Mouse (Mus musculus): ENCODE data around the gene Tsga10ip. TPM values are rescaled to one million over a fixed set of nuclear protein-coding genes. Genes with fewer than 3 reads are reported as not detected.

Gene Tsga10ip
- 0.31 TPM in 1 of 2 replicates, not detected in the other for polyA plus RNA-seq (2014; fragmentation: Nextera tagmentation; extraction: Ambion mirVana)

DNA sequence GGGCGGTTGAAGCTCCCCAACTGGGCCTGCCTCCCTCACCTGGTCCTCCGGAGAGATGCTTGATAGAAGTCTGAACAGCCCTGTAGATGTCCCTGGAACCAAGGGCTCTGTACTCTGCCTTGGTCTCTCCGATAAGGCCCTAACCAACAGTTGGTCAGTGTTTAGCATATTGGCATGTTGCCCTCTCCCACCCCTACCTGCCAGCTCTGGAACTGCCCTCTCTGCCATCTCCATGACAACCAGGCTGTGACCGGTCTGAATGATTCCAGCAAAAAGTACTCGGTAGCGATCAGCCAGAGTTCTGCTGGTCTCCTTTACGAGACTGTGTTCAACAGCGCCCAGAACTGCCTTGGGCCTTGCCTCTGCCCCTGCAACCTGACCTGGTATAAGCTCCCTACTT is at the start of gene Tsga10ip:
Tsga10ip (minus strand) TSS at position 234 of the 400 bp plus-strand sequence.
- no peak within 1 kb of the TSS for H3K4me2 ChIP-seq (ENCODE audit: low read depth)
- H3K27me3 ChIP-seq (ENCODE audit: control insufficient read depth, insufficient read depth, low read length), result no peaks in the 10 kb centered on the region
- no peaks in the 10 kb centered on the region for H3K36me3 ChIP-seq (ENCODE audit: control insufficient read depth, insufficient read depth, low read length)
- no peak within 1 kb of the TSS for H3K9ac ChIP-seq (ENCODE audit: low read length)
- H3K27ac ChIP-seq (ENCODE audit: low read depth, low read length), result no peak within 1 kb of the TSS
- WGBS, result 79% methylated on average over 8 of the region's 8 CpGs
- ATAC-seq (ENCODE audit: insufficient read depth, low FRiP score, low TSS enrichment) (no peak), DNase-seq (ENCODE audit: low spot score) (no peak)
- no peaks in the 10 kb centered on the region; the same call in 1 of the 2 replicates for H3K4me1 ChIP-seq (ENCODE audit: control insufficient read depth, insufficient read depth, low read length)
- H3K9me3 ChIP-seq (ENCODE audit: control insufficient read depth, low read length), result no peaks in the 10 kb centered on the region
- H3K4me3 ChIP-seq (ENCODE audit: low read depth, low read length), result no peak within 1 kb of the TSS

GRCm38 (mm10) chr19:5451766-5452165 is 49.4 kb upstream of the Tsga10ip start:
- no peak overlapping the region for H3K27ac ChIP-seq (ENCODE audit: low read depth, low read length)
- H3K9ac ChIP-seq (ENCODE audit: low read length), result no peak overlapping the region
- DNase-seq (ENCODE audit: low spot score) (no peak), ATAC-seq (ENCODE audit: insufficient read depth, low FRiP score, low TSS enrichment) (no peak)
- H3K4me1 ChIP-seq (ENCODE audit: control insufficient read depth, insufficient read depth, low read length), result peaks cover 19% of the 10 kb centered on the region
- no peak overlapping the region for H3K4me2 ChIP-seq (ENCODE audit: low read depth)
- 73% methylated on average over 6 of the region's 6 CpGs for WGBS
- H3K27me3 ChIP-seq (ENCODE audit: control insufficient read depth, insufficient read depth, low read length), result peaks cover 29% of the 10 kb centered on the region
- no peak overlapping the region for H3K4me3 ChIP-seq (ENCODE audit: low read depth, low read length)
- no peaks in the 10 kb centered on the region for H3K36me3 ChIP-seq (ENCODE audit: control insufficient read depth, insufficient read depth, low read length)
- no peaks in the 10 kb centered on the region for H3K9me3 ChIP-seq (ENCODE audit: control insufficient read depth, low read length)

GRCm38 (mm10) chr19:5449673-5450072 is 47.3 kb upstream of the Tsga10ip start:
- H3K27me3 ChIP-seq (ENCODE audit: control insufficient read depth, insufficient read depth, low read length), result peaks cover 34% of the 10 kb centered on the region
- no peaks in the 10 kb centered on the region for H3K9me3 ChIP-seq (ENCODE audit: control insufficient read depth, low read length)
- WGBS, result 89% methylated on average over 3 of the region's 3 CpGs
- no peak overlapping the region for H3K9ac ChIP-seq (ENCODE audit: low read length)
- ATAC-seq (ENCODE audit: insufficient read depth, low FRiP score, low TSS enrichment) (no peak), DNase-seq (ENCODE audit: low spot score) (no peak)
- no peak overlapping the region for H3K27ac ChIP-seq (ENCODE audit: low read depth, low read length)
- peaks cover 8% of the 10 kb centered on the region for H3K4me1 ChIP-seq (ENCODE audit: control insufficient read depth, insufficient read depth, low read length)
- H3K36me3 ChIP-seq (ENCODE audit: control insufficient read depth, insufficient read depth, low read length), result no peaks in the 10 kb centered on the region
- H3K4me2 ChIP-seq (ENCODE audit: low read depth), result no peak overlapping the region
- no peak overlapping the region for H3K4me3 ChIP-seq (ENCODE audit: low read depth, low read length)

DNA sequence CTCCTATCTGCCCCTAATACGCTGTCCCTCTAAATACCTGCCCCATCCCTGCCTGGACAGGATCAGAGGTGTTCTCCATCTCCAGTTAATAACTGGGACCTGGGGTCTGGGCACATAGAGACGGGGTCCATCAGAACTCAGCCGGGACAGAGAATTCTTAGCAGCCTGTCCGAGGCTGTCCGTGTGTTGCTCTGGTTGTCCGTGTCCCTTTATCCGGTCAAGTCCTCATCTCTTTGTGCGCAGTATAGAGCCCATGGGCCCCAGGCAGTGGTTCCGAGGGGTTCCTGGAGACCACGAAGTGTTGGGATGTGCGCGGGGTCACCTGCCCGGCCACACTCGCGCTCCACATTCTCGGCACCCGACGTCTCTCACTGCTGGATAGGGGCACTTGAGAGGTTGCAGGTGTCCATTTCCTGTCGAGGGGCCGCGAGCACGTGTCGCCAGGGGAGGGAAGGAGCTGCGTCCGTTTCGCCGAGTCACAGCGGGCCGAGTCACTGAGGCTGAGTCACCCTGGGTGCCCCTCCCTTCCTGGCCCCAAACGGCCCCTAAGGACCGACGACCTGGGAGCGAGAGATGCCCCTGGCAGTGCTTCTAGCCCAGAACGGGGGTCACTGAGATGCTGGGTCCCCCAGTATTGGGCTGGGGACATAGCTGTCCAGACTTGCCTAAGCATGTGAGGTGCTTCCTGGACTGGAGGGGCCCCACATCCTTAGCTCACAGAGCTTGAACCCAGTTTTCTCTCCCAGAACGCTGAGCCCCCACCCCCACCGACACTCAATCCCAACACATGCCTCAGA is 46.2 kb upstream of the Tsga10ip start:
- no peak overlapping the region for H3K27ac ChIP-seq (ENCODE audit: low read depth, low read length)
- H3K36me3 ChIP-seq (ENCODE audit: control insufficient read depth, insufficient read depth, low read length), result no peaks in the 10 kb centered on the region
- H3K9me3 ChIP-seq (ENCODE audit: control insufficient read depth, low read length), result no peaks in the 10 kb centered on the region
- peak overlapping the region; percentile 90 for H3K4me2 ChIP-seq (ENCODE audit: low read depth)
- 6% methylated on average over 36 of the region's 36 CpGs for WGBS
- DNase-seq (ENCODE audit: low spot score), result peak; percentile 18
- ATAC-seq (ENCODE audit: insufficient read depth, low FRiP score, low TSS enrichment), result no peak
- peaks cover 34% of the 10 kb centered on the region for H3K27me3 ChIP-seq (ENCODE audit: control insufficient read depth, insufficient read depth, low read length)
- H3K4me3 ChIP-seq (ENCODE audit: low read depth, low read length), result peak overlapping the region; percentile 47
- H3K4me1 ChIP-seq (ENCODE audit: control insufficient read depth, insufficient read depth, low read length), result peaks cover 8% of the 10 kb centered on the region
- H3K9ac ChIP-seq (ENCODE audit: low read length), result no peak overlapping the region

DNA sequence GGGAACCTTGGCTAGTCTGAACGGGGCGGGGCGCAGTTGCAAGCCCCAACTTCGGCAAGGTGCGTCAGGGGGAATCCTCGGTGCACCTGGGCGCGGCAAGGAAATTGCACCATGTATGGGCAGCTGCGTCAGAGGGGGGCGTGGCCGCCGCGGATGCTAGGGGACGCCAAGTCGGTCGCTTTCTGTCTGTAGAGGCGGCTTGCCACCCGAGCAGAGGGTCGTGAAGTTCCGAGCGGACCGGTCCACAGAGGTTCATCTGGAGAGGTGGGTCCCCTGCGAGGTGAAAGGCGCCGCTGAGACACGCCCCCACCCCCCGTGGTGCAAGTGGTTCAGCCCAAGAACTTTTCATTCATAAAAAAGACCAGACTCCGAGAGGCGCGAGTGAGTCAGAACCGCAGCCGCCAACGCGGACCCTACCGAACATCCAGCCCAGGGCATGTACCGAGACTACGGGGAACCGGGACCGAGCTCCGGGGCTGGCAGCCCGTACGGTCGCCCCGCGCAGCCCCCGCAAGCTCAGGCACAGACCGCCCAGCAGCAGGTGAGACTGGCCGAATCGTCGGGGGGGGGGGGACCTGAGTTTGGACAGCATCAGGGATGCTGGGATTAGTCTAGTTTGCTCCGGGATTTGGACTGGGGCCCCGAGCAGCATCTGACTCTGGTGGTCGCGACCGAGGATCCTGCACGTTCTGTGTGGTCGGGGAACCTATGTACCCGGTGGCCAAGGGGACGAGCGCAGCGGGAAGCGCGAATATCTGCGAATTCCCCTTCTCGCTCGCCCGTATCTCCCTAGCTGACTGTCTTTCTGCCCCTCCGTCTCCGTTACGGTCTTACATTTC is 45.4 kb upstream of the Tsga10ip start, which contains the start of gene Fosl1:
Fosl1 (plus strand) TSS at position 33 of the 839 bp plus-strand sequence.
- DNase-seq (ENCODE audit: low spot score) (peak; percentile 66), ATAC-seq (ENCODE audit: insufficient read depth, low FRiP score, low TSS enrichment) (no peak)
- no peaks in the 10 kb centered on the region for H3K36me3 ChIP-seq (ENCODE audit: control insufficient read depth, insufficient read depth, low read length)
- under 1% methylated on average over 70 of the region's 70 CpGs for WGBS
- H3K27me3 ChIP-seq (ENCODE audit: control insufficient read depth, insufficient read depth, low read length), result peaks cover 34% of the 10 kb centered on the region
- H3K27ac ChIP-seq (ENCODE audit: low read depth, low read length), result no peak within 1 kb of the TSS
- H3K9me3 ChIP-seq (ENCODE audit: control insufficient read depth, low read length), result no peaks in the 10 kb centered on the region
- H3K4me3 ChIP-seq (ENCODE audit: low read depth, low read length), result peak within 1 kb of the TSS; percentile 47
- H3K9ac ChIP-seq (ENCODE audit: low read length), result peak within 1 kb of the TSS; percentile 39; the same call in 1 of the 2 replicates
- peak within 1 kb of the TSS; percentile 90 for H3K4me2 ChIP-seq (ENCODE audit: low read depth)
- peaks cover 8% of the 10 kb centered on the region for H3K4me1 ChIP-seq (ENCODE audit: control insufficient read depth, insufficient read depth, low read length)

- no peak for ATAC-seq (ENCODE audit: insufficient read depth, low FRiP score, low TSS enrichment)
Measured at GRCm38 (mm10) chr19:5445747-5446146, 43.4 kb upstream of the Tsga10ip start.

DNA sequence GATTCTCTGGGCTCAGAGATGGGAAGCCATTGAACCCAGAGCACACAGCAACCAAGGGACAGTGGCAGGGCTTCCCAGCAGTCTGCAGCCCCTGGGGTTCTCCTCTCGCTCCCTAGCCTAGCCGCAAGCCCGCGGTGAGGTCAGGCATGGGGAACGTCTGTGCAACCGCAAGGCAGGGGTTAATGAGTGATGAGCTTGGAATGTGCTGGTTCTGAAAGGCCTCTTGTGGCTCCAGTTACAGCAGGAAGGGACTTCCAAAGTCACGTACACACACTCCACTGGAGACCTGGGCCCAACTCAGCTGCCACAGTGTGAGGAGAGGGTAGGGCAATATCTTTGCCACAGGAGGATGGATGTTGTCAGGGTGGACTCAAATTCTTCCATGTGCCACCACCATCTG is 42.6 kb upstream of the Tsga10ip start:
- Histone ChIP-seq H3K4me3 (ENCODE audit: low read depth, low read length) (no peak overlapping the region), H3K9ac (ENCODE audit: low read length) (no peak overlapping the region), H3K36me3 (ENCODE audit: control insufficient read depth, insufficient read depth, low read length) (no peaks in the 10 kb centered on the region), H3K4me1 (ENCODE audit: control insufficient read depth, insufficient read depth, low read length) (peaks cover 8% of the 10 kb centered on the region), H3K4me2 (ENCODE audit: low read depth) (no peak overlapping the region), H3K27ac (ENCODE audit: low read depth, low read length) (no peak overlapping the region), H3K27me3 (ENCODE audit: control insufficient read depth, insufficient read depth, low read length) (peaks cover 32% of the 10 kb centered on the region), H3K9me3 (ENCODE audit: control insufficient read depth, low read length) (no peaks in the 10 kb centered on the region)
- DNase-seq (ENCODE audit: low spot score) (no peak), ATAC-seq (ENCODE audit: insufficient read depth, low FRiP score, low TSS enrichment) (no peak)
- WGBS, result 34% methylated on average over 7 of the region's 7 CpGs

More at GRCm38 (mm10) chr19:5445747-5446146, 43.4 kb upstream of the Tsga10ip start:
- Histone ChIP-seq H3K4me3 (ENCODE audit: low read depth, low read length) (no peak overlapping the region), H3K27ac (ENCODE audit: low read depth, low read length) (no peak overlapping the region), H3K4me1 (ENCODE audit: control insufficient read depth, insufficient read depth, low read length) (peaks cover 8% of the 10 kb centered on the region), H3K4me2 (ENCODE audit: low read depth) (no peak overlapping the region), H3K27me3 (ENCODE audit: control insufficient read depth, insufficient read depth, low read length) (peaks cover 34% of the 10 kb centered on the region), H3K9ac (ENCODE audit: low read length) (no peak overlapping the region), H3K36me3 (ENCODE audit: control insufficient read depth, insufficient read depth, low read length) (no peaks in the 10 kb centered on the region), H3K9me3 (ENCODE audit: control insufficient read depth, low read length) (no peaks in the 10 kb centered on the region)
- no peak for DNase-seq (ENCODE audit: low spot score)
- 92% methylated on average over 5 of the region's 5 CpGs for WGBS

DNA sequence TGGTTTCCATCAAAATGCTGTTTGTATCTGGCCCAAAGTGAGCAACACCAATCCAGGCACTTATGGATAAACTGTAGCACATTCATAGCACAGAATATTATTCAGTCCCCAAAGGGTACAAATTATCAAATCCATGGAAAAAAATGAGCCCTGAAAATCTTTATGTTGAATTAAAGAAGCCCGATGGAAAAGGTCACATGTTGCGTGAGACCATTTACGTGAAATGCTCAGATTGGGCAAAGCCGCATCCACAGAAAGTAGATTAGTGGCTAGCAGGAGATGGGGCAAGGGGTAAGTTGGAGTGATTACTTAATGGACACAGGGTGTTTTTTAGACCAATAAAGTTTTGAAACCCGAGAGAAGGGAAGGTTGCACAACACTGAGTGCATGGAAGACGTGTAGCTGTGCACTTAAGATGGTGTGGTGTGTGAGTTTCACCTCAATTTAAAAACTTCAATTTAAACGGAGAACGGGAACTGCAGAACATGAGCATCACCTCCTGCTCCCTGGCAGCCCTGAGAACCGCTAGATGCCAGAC is 42.1 kb upstream of the Tsga10ip start:
- Histone ChIP-seq H3K4me2 (ENCODE audit: low read depth) (no peak overlapping the region), H3K27me3 (ENCODE audit: control insufficient read depth, insufficient read depth, low read length) (peaks cover 29% of the 10 kb centered on the region), H3K9me3 (ENCODE audit: control insufficient read depth, low read length) (no peaks in the 10 kb centered on the region), H3K36me3 (ENCODE audit: control insufficient read depth, insufficient read depth, low read length) (no peaks in the 10 kb centered on the region), H3K4me3 (ENCODE audit: low read depth, low read length) (no peak overlapping the region), H3K4me1 (ENCODE audit: control insufficient read depth, insufficient read depth, low read length) (peaks cover 8% of the 10 kb centered on the region), H3K27ac (ENCODE audit: low read depth, low read length) (no peak overlapping the region), H3K9ac (ENCODE audit: low read length) (no peak overlapping the region)
- WGBS, result 70% methylated on average over 9 of the region's 9 CpGs
- ATAC-seq (ENCODE audit: insufficient read depth, low FRiP score, low TSS enrichment) (no peak), DNase-seq (ENCODE audit: low spot score) (no peak)

Measured in neural tube, embryonic 11.5 days (tissue).